Mouse (Mus musculus): ENCODE data around the gene Fgfr2.

The Fgfr2 gene

GRCm38 (mm10) chr7:132715259-132715658 lies 407.9 kb downstream of the Fgfr2 start:
- DNase-seq (ENCODE audit: low read depth) = no peak

GRCm38 (mm10) chr7:132714236-132714923 lies 408.8 kb downstream of the Fgfr2 start:
- peak; percentile 75 for DNase-seq (ENCODE audit: low read depth)

GRCm38 (mm10) chr7:132713483-132714126 lies 409.5 kb downstream of the Fgfr2 start:
- no peak for DNase-seq (ENCODE audit: low read depth)

- DNase-seq (ENCODE audit: low read depth) = no peak
Observed at GRCm38 (mm10) chr7:132712956-132713355, 410.2 kb downstream of the Fgfr2 start.

- DNase-seq (ENCODE audit: low read depth) = no peak
Observed at GRCm38 (mm10) chr7:132712044-132712708, 411.0 kb downstream of the Fgfr2 start.

GRCm38 (mm10) chr7:132711579-132711978 lies 411.6 kb downstream of the Fgfr2 start:
- no peak for DNase-seq (ENCODE audit: low read depth)

- no peak for DNase-seq (ENCODE audit: low read depth)
Observed at GRCm38 (mm10) chr7:132705130-132705529, 418.0 kb downstream of the Fgfr2 start.

- no peak for DNase-seq (ENCODE audit: low read depth)
Observed at GRCm38 (mm10) chr7:132704310-132704875, 418.8 kb downstream of the Fgfr2 start.

- no peak for DNase-seq (ENCODE audit: low read depth)
Observed at GRCm38 (mm10) chr7:132703515-132704309, 419.4 kb downstream of the Fgfr2 start.

- DNase-seq (ENCODE audit: low read depth) = no peak
Observed at GRCm38 (mm10) chr7:132702492-132703070, 420.6 kb downstream of the Fgfr2 start.

GRCm38 (mm10) chr7:132702024-132702423 lies 421.1 kb downstream of the Fgfr2 start:
- no peak for DNase-seq (ENCODE audit: low read depth)

GRCm38 (mm10) chr7:132701412-132701811 lies 421.7 kb downstream of the Fgfr2 start:
- no peak for DNase-seq (ENCODE audit: low read depth)

GRCm38 (mm10) chr7:132700107-132700506 lies 423.0 kb downstream of the Fgfr2 start:
- peak; percentile 36 for DNase-seq (ENCODE audit: low read depth)

GRCm38 (mm10) chr7:132699639-132700038 lies 423.5 kb downstream of the Fgfr2 start:
- no peak for DNase-seq (ENCODE audit: low read depth)

GRCm38 (mm10) chr7:132699165-132699564 lies 424.0 kb downstream of the Fgfr2 start:
- no peak for DNase-seq (ENCODE audit: low read depth)

GRCm38 (mm10) chr7:132698737-132699136 lies 424.4 kb downstream of the Fgfr2 start:
- DNase-seq (ENCODE audit: low read depth) = no peak

GRCm38 (mm10) chr7:132697258-132697796 lies 425.8 kb downstream of the Fgfr2 start:
- DNase-seq (ENCODE audit: low read depth) = no peak

- no peak for DNase-seq (ENCODE audit: low read depth)
Observed at GRCm38 (mm10) chr7:132693561-132693960, 429.6 kb downstream of the Fgfr2 start.

- peak; percentile 22 for DNase-seq (ENCODE audit: low read depth)
Observed at GRCm38 (mm10) chr7:132692719-132693118, 430.4 kb downstream of the Fgfr2 start.

GRCm38 (mm10) chr7:132690716-132691472 lies 432.3 kb downstream of the Fgfr2 start:
- peak; percentile 69 for DNase-seq (ENCODE audit: low read depth)

GRCm38 (mm10) chr7:132689722-132690121 lies 433.4 kb downstream of the Fgfr2 start:
- no peak for DNase-seq (ENCODE audit: low read depth)

All from NIH3T3 (cell line).